Mouse (Mus musculus): ENCODE data around the gene Abce1. TPM values are rescaled to one million over a fixed set of nuclear protein-coding genes. Genes with fewer than 3 reads are reported as not detected.
A peak's percentile ranks its signal among the peaks of the same experiment; 100 is the strongest.
"Not testable (repeated sequence)": the region's sequence is repeated elsewhere in the genome, so short reads cannot be mapped to it uniquely, and the experiment has no call there.

The Abce1 gene
- 10 to 100 TPM; 65.0 to 66.9 TPM for total RNA-seq (2021)
- long read RNA-seq, experiment 1, transcript Abce1-201 (18 exons, 3,793 nt): major isoform, 69 of 85 reads
- long read RNA-seq, experiment 1, partial matches to known transcripts: 9 of 85 reads
- long read RNA-seq, experiment 1, other reads (novel, unspliced or antisense): 7 of 85 reads
- long read RNA-seq, experiment 2, transcript Abce1-201 (18 exons, 3,793 nt): major isoform, 58 of 66 reads
- long read RNA-seq, experiment 2, partial matches to known transcripts: 2 of 66 reads
- long read RNA-seq, experiment 2, other reads (novel, unspliced or antisense): 5 of 66 reads

GRCm38 (mm10) chr8:79711064-79711961 is at the start of gene Abce1, which contains the start of gene Anapc10:
Gene Abce1 (minus strand): TSS chr8:79711740.
Gene Anapc10 (plus strand): TSS chr8:79711820.
- peak within 1 kb of the TSS; percentile 84 for H3K27ac ChIP-seq
- intact Hi-C loops (cut with DNase I): loop anchor here (1.0 to 10.0 kb wide), 2 partner anchors 72 to 1303 kb away; partner anchors contain the start of genes Otud4 and Usp38
- H3K4me3 ChIP-seq: peak within 1 kb of the TSS; percentile 98
- TF ChIP-seq CTCF (IDR thresholded peaks at IDR 0.05): no peak
- peak; percentile 98 to 99 for DNase-seq (ENCODE audit: extremely low spot score in 1 of 2, low spot score in 2 of 2)

GRCm38 (mm10) chr8:79750305-79750704 is 38.8 kb upstream of the Abce1 start:
- no peak for TF ChIP-seq CTCF (IDR thresholded peaks at IDR 0.05)
- no peak for DNase-seq (ENCODE audit: extremely low spot score in 1 of 2, low spot score in 2 of 2)
- H3K27ac ChIP-seq: no peak overlapping the region
- H3K4me3 ChIP-seq: no peak overlapping the region
- intact Hi-C loops (cut with DNase I): no loop called here

GRCm38 (mm10) chr8:79748591-79748990 is 37.1 kb upstream of the Abce1 start:
- Histone ChIP-seq H3K4me3 (no peak overlapping the region), H3K27ac (no peak overlapping the region)
- TF ChIP-seq CTCF (IDR thresholded peaks at IDR 0.05): no peak
- intact Hi-C loops (cut with DNase I): no loop called here
- no peak for DNase-seq (ENCODE audit: extremely low spot score in 1 of 2, low spot score in 2 of 2)

- Histone ChIP-seq H3K27ac (no peak overlapping the region), H3K4me3 (no peak overlapping the region)
- intact Hi-C loops (cut with DNase I): no loop called here
- TF ChIP-seq CTCF (IDR thresholded peaks at IDR 0.05): no peak
- no peak for DNase-seq (ENCODE audit: extremely low spot score in 1 of 2, low spot score in 2 of 2)
These were observed 36.6 kb upstream of the Abce1 start for GRCm38 (mm10) chr8:79748171-79748570.

- intact Hi-C loops (cut with DNase I): loop anchor here (2.0 to 5.0 kb wide), 2 partner anchors 746 to 953 kb away; no protein-coding TSS in a partner anchor
- peak; percentile 19 to 28 for DNase-seq (ENCODE audit: extremely low spot score in 1 of 2, low spot score in 2 of 2)
These were observed 22.8 kb upstream of the Abce1 start for GRCm38 (mm10) chr8:79734304-79734703.

GRCm38 (mm10) chr8:79727900-79728299 is 16.4 kb upstream of the Abce1 start:
- H3K27ac ChIP-seq: no peak overlapping the region
- TF ChIP-seq CTCF (IDR thresholded peaks at IDR 0.05): peak; percentile 44
- H3K4me3 ChIP-seq: no peak overlapping the region
- intact Hi-C loops (cut with DNase I): no loop called here
- no peak for DNase-seq (ENCODE audit: extremely low spot score in 1 of 2, low spot score in 2 of 2)

More at GRCm38 (mm10) chr8:79734304-79734703, 22.8 kb upstream of the Abce1 start:
- Histone ChIP-seq H3K4me3 (no peak overlapping the region), H3K27ac (no peak overlapping the region)
- peak; percentile 90 for TF ChIP-seq CTCF (IDR thresholded peaks at IDR 0.05)

- Histone ChIP-seq H3K4me3 (no peak overlapping the region), H3K27ac (no peak overlapping the region)
- intact Hi-C loops (cut with DNase I): no loop called here
- no peak for DNase-seq (ENCODE audit: extremely low spot score in 1 of 2, low spot score in 2 of 2)
- no peak for TF ChIP-seq CTCF (IDR thresholded peaks at IDR 0.05)
These were observed 13.0 kb upstream of the Abce1 start for GRCm38 (mm10) chr8:79724589-79724988.

- DNase-seq (ENCODE audit: extremely low spot score in 1 of 2, low spot score in 2 of 2): no peak
- intact Hi-C loops (cut with DNase I): no loop called here
- Histone ChIP-seq H3K27ac (no peak overlapping the region), H3K4me3 (no peak overlapping the region)
- no peak for TF ChIP-seq CTCF (IDR thresholded peaks at IDR 0.05)
These were observed 11.8 kb upstream of the Abce1 start for GRCm38 (mm10) chr8:79723308-79723707.

- Histone ChIP-seq H3K27ac (no peak overlapping the region), H3K4me3 (no peak overlapping the region)
- intact Hi-C loops (cut with DNase I): loop anchor here (1.0 kb wide), 1 partner anchor 38 kb away; no protein-coding TSS in a partner anchor
- no peak for TF ChIP-seq CTCF (IDR thresholded peaks at IDR 0.05)
- no peak for DNase-seq (ENCODE audit: extremely low spot score in 1 of 2, low spot score in 2 of 2)
These were observed 10.0 kb upstream of the Abce1 start for GRCm38 (mm10) chr8:79721537-79721936.

GRCm38 (mm10) chr8:79712676-79713075 is 1.1 kb upstream of the Abce1 start:
- intact Hi-C loops (cut with DNase I): loop anchor here (10.0 kb wide), 1 partner anchor 1302 kb away; the partner anchor contains the start of gene Usp38
- no peak for DNase-seq (ENCODE audit: extremely low spot score in 1 of 2, low spot score in 2 of 2)
- no peak overlapping the region for H3K4me3 ChIP-seq
- TF ChIP-seq CTCF (IDR thresholded peaks at IDR 0.05): no peak
- no peak overlapping the region for H3K27ac ChIP-seq

GRCm38 (mm10) chr8:79706687-79707086 is 4.9 kb downstream of the Abce1 start:
- Histone ChIP-seq H3K4me3 (no peak overlapping the region), H3K27ac (no peak overlapping the region)
- no peak for DNase-seq (ENCODE audit: extremely low spot score in 1 of 2, low spot score in 2 of 2)
- intact Hi-C loops (cut with DNase I): no loop called here
- no peak for TF ChIP-seq CTCF (IDR thresholded peaks at IDR 0.05)

- intact Hi-C loops (cut with DNase I): loop anchor here (5.0 kb wide), 1 partner anchor 1020 kb away; no protein-coding TSS in a partner anchor
- no peak for DNase-seq (ENCODE audit: extremely low spot score in 1 of 2, low spot score in 2 of 2)
- H3K4me3 ChIP-seq: no peak overlapping the region
- no peak overlapping the region for H3K27ac ChIP-seq
- TF ChIP-seq CTCF (IDR thresholded peaks at IDR 0.05): no peak
These were observed 19.0 kb downstream of the Abce1 start for GRCm38 (mm10) chr8:79692531-79692930.

GRCm38 (mm10) chr8:79685927-79686326 is 25.6 kb downstream of the Abce1 start:
- H3K27ac ChIP-seq; H3K4me3 ChIP-seq; DNase-seq (ENCODE audit: extremely low spot score in 1 of 2, low spot score in 2 of 2): not testable (repeated sequence)
- intact Hi-C loops (cut with DNase I): loop anchor here (2.0 kb wide), 1 partner anchor 13 kb away; no protein-coding TSS in a partner anchor
